Mouse (Mus musculus): ENCODE results near the gene Marc1. TPM values are rescaled to one million over a fixed set of nuclear protein-coding genes. Genes with fewer than 3 reads are reported as not detected.

Marc1 gene
- polyA plus RNA-seq (2014; fragmentation: Nextera tagmentation; extraction: Ambion mirVana) = not detected in 2 replicates

- Histone ChIP-seq H3K4me2 (ENCODE audit: low read depth, severe bottlenecking) (peak within 1 kb of the TSS; percentile 67), H3K27me3 (ENCODE audit: control insufficient read depth, insufficient read depth, low read length) (peaks cover 18% of the 10 kb centered on the region), H3K4me3 (ENCODE audit: low read depth, low read length) (peak within 1 kb of the TSS; percentile 27), H3K9ac (ENCODE audit: low read length) (peak within 1 kb of the TSS; percentile 17; the same call in 1 of the 2 replicates), H3K9me3 (ENCODE audit: control insufficient read depth, low read length) (no peaks in the 10 kb centered on the region), H3K36me3 (ENCODE audit: control insufficient read depth, insufficient read depth, low read length) (no peaks in the 10 kb centered on the region), H3K4me1 (ENCODE audit: control insufficient read depth, insufficient read depth, low read length) (peaks cover 7% of the 10 kb centered on the region; the same call in 1 of the 2 replicates), H3K27ac (replicated peaks; ENCODE audit: low read depth, low read length) (no peak within 1 kb of the TSS)
- 5% methylated on average over 52 of the region's 52 CpGs for WGBS
- peak; percentile 36 for DNase-seq (ENCODE audit: low spot score)
- ATAC-seq (ENCODE audit: insufficient number of reproducible peaks, low FRiP score, low TSS enrichment, low read depth) = peak; percentile 51; the same call in 1 of the 2 replicates
These were observed at the start of gene Marc1 for GRCm38 (mm10) chr1:184810780-184811575. Gene Marc1, minus strand, starts transcription at chr1:184811313.

- no peaks in the 10 kb centered on the region for H3K4me1 ChIP-seq (ENCODE audit: control insufficient read depth, insufficient read depth, low read length)
- H3K4me2 ChIP-seq (ENCODE audit: low read depth, severe bottlenecking) = no peak overlapping the region
- H3K4me3 ChIP-seq (ENCODE audit: low read depth, low read length) = no peak overlapping the region
- H3K9me3 ChIP-seq (ENCODE audit: control insufficient read depth, low read length) = no peaks in the 10 kb centered on the region
- H3K27ac ChIP-seq (replicated peaks; ENCODE audit: low read depth, low read length) = no peak overlapping the region
- no peaks in the 10 kb centered on the region for H3K36me3 ChIP-seq (ENCODE audit: control insufficient read depth, insufficient read depth, low read length)
- DNase-seq (ENCODE audit: low spot score) (no peak), ATAC-seq (ENCODE audit: insufficient number of reproducible peaks, low FRiP score, low TSS enrichment, low read depth) (no peak)
- H3K9ac ChIP-seq (ENCODE audit: low read length) = no peak overlapping the region
- H3K27me3 ChIP-seq (ENCODE audit: control insufficient read depth, insufficient read depth, low read length) = no peaks in the 10 kb centered on the region
- WGBS = 67% methylated on average over 3 of the region's 3 CpGs
These were observed 49.2 kb upstream of the Marc1 start for GRCm38 (mm10) chr1:184860276-184860675.

- no peak overlapping the region for H3K4me3 ChIP-seq (ENCODE audit: low read depth, low read length)
- ATAC-seq (ENCODE audit: insufficient number of reproducible peaks, low FRiP score, low TSS enrichment, low read depth) (no peak), DNase-seq (ENCODE audit: low spot score) (no peak)
- no peaks in the 10 kb centered on the region for H3K27me3 ChIP-seq (ENCODE audit: control insufficient read depth, insufficient read depth, low read length)
- no peak overlapping the region for H3K9ac ChIP-seq (ENCODE audit: low read length)
- no peaks in the 10 kb centered on the region for H3K36me3 ChIP-seq (ENCODE audit: control insufficient read depth, insufficient read depth, low read length)
- WGBS = 89% methylated on average over 1 of the region's 1 CpGs
- H3K9me3 ChIP-seq (ENCODE audit: control insufficient read depth, low read length) = no peaks in the 10 kb centered on the region
- H3K4me2 ChIP-seq (ENCODE audit: low read depth, severe bottlenecking) = no peak overlapping the region
- no peaks in the 10 kb centered on the region for H3K4me1 ChIP-seq (ENCODE audit: control insufficient read depth, insufficient read depth, low read length)
- H3K27ac ChIP-seq (replicated peaks; ENCODE audit: low read depth, low read length) = no peak overlapping the region
These were observed 47.1 kb upstream of the Marc1 start for GRCm38 (mm10) chr1:184858253-184858652.

- 91% methylated on average over 9 of the region's 9 CpGs for WGBS
These were observed 46.1 kb upstream of the Marc1 start for GRCm38 (mm10) chr1:184857216-184857615.

GRCm38 (mm10) chr1:184853922-184854321 lies 42.8 kb upstream of the Marc1 start:
- Histone ChIP-seq H3K4me1 (ENCODE audit: control insufficient read depth, insufficient read depth, low read length) (0 out of 2 replicates have a peak, but pooled peaks cover 2% of the 10 kb centered on the region), H3K4me2 (ENCODE audit: low read depth, severe bottlenecking) (no peak overlapping the region), H3K9ac (ENCODE audit: low read length) (no peak overlapping the region), H3K27ac (replicated peaks; ENCODE audit: low read depth, low read length) (no peak overlapping the region), H3K4me3 (ENCODE audit: low read depth, low read length) (no peak overlapping the region), H3K36me3 (ENCODE audit: control insufficient read depth, insufficient read depth, low read length) (no peaks in the 10 kb centered on the region), H3K9me3 (ENCODE audit: control insufficient read depth, low read length) (no peaks in the 10 kb centered on the region), H3K27me3 (ENCODE audit: control insufficient read depth, insufficient read depth, low read length) (0 out of 2 replicates have a peak, but pooled peaks cover 3% of the 10 kb centered on the region)
- 71% methylated on average over 3 of the region's 3 CpGs for WGBS
- no peak for DNase-seq (ENCODE audit: low spot score)
- no peak for ATAC-seq (ENCODE audit: insufficient number of reproducible peaks, low FRiP score, low TSS enrichment, low read depth)

More at GRCm38 (mm10) chr1:184857216-184857615, 46.1 kb upstream of the Marc1 start:
- no peak overlapping the region for H3K9ac ChIP-seq (ENCODE audit: low read length)
- H3K4me1 ChIP-seq (ENCODE audit: control insufficient read depth, insufficient read depth, low read length) = no peaks in the 10 kb centered on the region
- ATAC-seq (ENCODE audit: insufficient number of reproducible peaks, low FRiP score, low TSS enrichment, low read depth) (no peak), DNase-seq (ENCODE audit: low spot score) (no peak)
- no peaks in the 10 kb centered on the region for H3K36me3 ChIP-seq (ENCODE audit: control insufficient read depth, insufficient read depth, low read length)
- H3K4me2 ChIP-seq (ENCODE audit: low read depth, severe bottlenecking) = no peak overlapping the region
- no peak overlapping the region for H3K4me3 ChIP-seq (ENCODE audit: low read depth, low read length)
- H3K27me3 ChIP-seq (ENCODE audit: control insufficient read depth, insufficient read depth, low read length) = no peaks in the 10 kb centered on the region
- H3K27ac ChIP-seq (replicated peaks; ENCODE audit: low read depth, low read length) = no peak overlapping the region
- no peaks in the 10 kb centered on the region for H3K9me3 ChIP-seq (ENCODE audit: control insufficient read depth, low read length)

- no peak overlapping the region for H3K27ac ChIP-seq (replicated peaks; ENCODE audit: low read depth, low read length)
- ATAC-seq (ENCODE audit: insufficient number of reproducible peaks, low FRiP score, low TSS enrichment, low read depth) (no peak), DNase-seq (ENCODE audit: low spot score) (peak; percentile 64)
- no peaks in the 10 kb centered on the region for H3K36me3 ChIP-seq (ENCODE audit: control insufficient read depth, insufficient read depth, low read length)
- H3K4me2 ChIP-seq (ENCODE audit: low read depth, severe bottlenecking) = peak overlapping the region; percentile 27; the same call in 1 of the 2 replicates
- H3K4me3 ChIP-seq (ENCODE audit: low read depth, low read length) = no peak overlapping the region
- WGBS = 28% methylated on average over 5 of the region's 5 CpGs
- H3K9ac ChIP-seq (ENCODE audit: low read length) = no peak overlapping the region
- H3K4me1 ChIP-seq (ENCODE audit: control insufficient read depth, insufficient read depth, low read length) = 0 out of 2 replicates have a peak, but pooled peaks cover 2% of the 10 kb centered on the region
- H3K27me3 ChIP-seq (ENCODE audit: control insufficient read depth, insufficient read depth, low read length) = 0 out of 2 replicates have a peak, but pooled peaks cover 3% of the 10 kb centered on the region
- no peaks in the 10 kb centered on the region for H3K9me3 ChIP-seq (ENCODE audit: control insufficient read depth, low read length)
These were observed 42.2 kb upstream of the Marc1 start for GRCm38 (mm10) chr1:184853339-184853738.

GRCm38 (mm10) chr1:184851741-184852618 lies 40.9 kb upstream of the Marc1 start:
- Histone ChIP-seq H3K9me3 (ENCODE audit: control insufficient read depth, low read length) (no peaks in the 10 kb centered on the region), H3K4me2 (ENCODE audit: low read depth, severe bottlenecking) (peak overlapping the region; percentile 25; the same call in 1 of the 2 replicates), H3K4me1 (ENCODE audit: control insufficient read depth, insufficient read depth, low read length) (0 out of 2 replicates have a peak, but pooled peaks cover 2% of the 10 kb centered on the region), H3K36me3 (ENCODE audit: control insufficient read depth, insufficient read depth, low read length) (no peaks in the 10 kb centered on the region), H3K27ac (replicated peaks; ENCODE audit: low read depth, low read length) (no peak overlapping the region), H3K9ac (ENCODE audit: low read length) (no peak overlapping the region), H3K4me3 (ENCODE audit: low read depth, low read length) (no peak overlapping the region), H3K27me3 (ENCODE audit: control insufficient read depth, insufficient read depth, low read length) (0 out of 2 replicates have a peak, but pooled peaks cover 3% of the 10 kb centered on the region)
- WGBS = 24% methylated on average over 31 of the region's 31 CpGs
- DNase-seq (ENCODE audit: low spot score) = peak; percentile 77
- ATAC-seq (ENCODE audit: insufficient number of reproducible peaks, low FRiP score, low TSS enrichment, low read depth) = peak; percentile 73

- Histone ChIP-seq H3K9me3 (ENCODE audit: control insufficient read depth, low read length) (no peaks in the 10 kb centered on the region), H3K4me2 (ENCODE audit: low read depth, severe bottlenecking) (no peak overlapping the region), H3K27me3 (ENCODE audit: control insufficient read depth, insufficient read depth, low read length) (0 out of 2 replicates have a peak, but pooled peaks cover 3% of the 10 kb centered on the region), H3K4me1 (ENCODE audit: control insufficient read depth, insufficient read depth, low read length) (peaks cover 2% of the 10 kb centered on the region; the same call in 1 of the 2 replicates), H3K4me3 (ENCODE audit: low read depth, low read length) (no peak overlapping the region), H3K27ac (replicated peaks; ENCODE audit: low read depth, low read length) (no peak overlapping the region), H3K9ac (ENCODE audit: low read length) (no peak overlapping the region), H3K36me3 (ENCODE audit: control insufficient read depth, insufficient read depth, low read length) (no peaks in the 10 kb centered on the region)
- no peak for DNase-seq (ENCODE audit: low spot score)
- no peak for ATAC-seq (ENCODE audit: insufficient number of reproducible peaks, low FRiP score, low TSS enrichment, low read depth)
- WGBS = 57% methylated on average over 7 of the region's 7 CpGs
These were observed 40.1 kb upstream of the Marc1 start for GRCm38 (mm10) chr1:184851166-184851565.
